Mouse (Mus musculus): ENCODE measurements at regions not wholly inside any gene's neighbourhood (a gene's known extent, or its start where the extent isn't known, plus 50 kb on each side); places are given as distances from the start of the nearest gene placed in this dataset.

- Histone ChIP-seq H3K9ac (no peak overlapping the region), H3K27ac (no peak overlapping the region), H3K4me2 (no peak overlapping the region), H3K27me3 (no peaks in the 10 kb centered on the region), H3K36me3 (no peaks in the 10 kb centered on the region), H3K9me3 (replicated peaks) (no peaks in the 10 kb centered on the region), H3K4me1 (peaks cover 21% of the 10 kb centered on the region), H3K4me3 (replicated peaks) (no peak overlapping the region)
- WGBS = 68% methylated on average over 6 of the region's 6 CpGs
- no peak for ATAC-seq (replicated peaks; ENCODE audit: low FRiP score)
Observed at GRCm38 (mm10) chr2:128377176-128377575, 213.8 kb upstream of the Spdye4c start.

DNA sequence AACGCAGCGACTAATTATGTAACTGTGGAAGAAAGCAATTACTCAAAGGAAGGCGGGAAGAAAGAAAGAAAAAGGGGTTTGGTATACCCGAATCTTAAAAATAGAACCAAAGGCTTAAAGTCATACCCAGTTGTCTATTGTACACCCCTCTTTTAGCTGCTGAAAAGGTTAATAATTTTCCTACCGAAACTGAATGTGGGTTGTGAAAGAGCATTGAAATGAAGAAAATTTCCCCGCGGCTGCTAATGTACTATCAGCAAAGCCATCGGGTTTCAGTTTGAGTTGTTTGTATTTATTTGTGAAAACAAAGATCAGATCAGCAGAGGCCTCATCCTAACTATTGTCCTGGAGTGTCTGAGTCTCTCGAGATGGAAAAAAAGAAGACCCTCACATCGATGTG, 213.3 kb upstream of the Spdye4c start:
- peaks cover 21% of the 10 kb centered on the region for H3K4me1 ChIP-seq
- H3K4me2 ChIP-seq = no peak overlapping the region
- no peak overlapping the region for H3K9ac ChIP-seq
- no peak for ATAC-seq (replicated peaks; ENCODE audit: low FRiP score)
- no peaks in the 10 kb centered on the region for H3K9me3 ChIP-seq (replicated peaks)
- no peak overlapping the region for H3K27ac ChIP-seq
- 53% methylated on average over 10 of the region's 10 CpGs for WGBS
- no peak overlapping the region for H3K4me3 ChIP-seq (replicated peaks)
- H3K27me3 ChIP-seq = no peaks in the 10 kb centered on the region
- no peaks in the 10 kb centered on the region for H3K36me3 ChIP-seq

GRCm38 (mm10) chr2:128378456-128378855, 212.6 kb upstream of the Spdye4c start:
- H3K27ac ChIP-seq = no peak overlapping the region
- H3K4me2 ChIP-seq = no peak overlapping the region
- no peak overlapping the region for H3K9ac ChIP-seq
- H3K9me3 ChIP-seq (replicated peaks) = no peaks in the 10 kb centered on the region
- H3K27me3 ChIP-seq = no peaks in the 10 kb centered on the region
- H3K4me3 ChIP-seq (replicated peaks) = no peak overlapping the region
- WGBS = 70% methylated on average over 7 of the region's 7 CpGs
- peaks cover 18% of the 10 kb centered on the region for H3K4me1 ChIP-seq
- no peaks in the 10 kb centered on the region for H3K36me3 ChIP-seq
- no peak for ATAC-seq (replicated peaks; ENCODE audit: low FRiP score)

GRCm38 (mm10) chr2:128379151-128379550, 211.9 kb upstream of the Spdye4c start:
- no peak overlapping the region for H3K4me2 ChIP-seq
- no peak overlapping the region for H3K27ac ChIP-seq
- H3K4me1 ChIP-seq = peaks cover 12% of the 10 kb centered on the region
- 69% methylated on average over 8 of the region's 8 CpGs for WGBS
- no peak overlapping the region for H3K4me3 ChIP-seq (replicated peaks)
- no peaks in the 10 kb centered on the region for H3K27me3 ChIP-seq
- H3K9ac ChIP-seq = no peak overlapping the region
- no peak for ATAC-seq (replicated peaks; ENCODE audit: low FRiP score)
- no peaks in the 10 kb centered on the region for H3K9me3 ChIP-seq (replicated peaks)
- H3K36me3 ChIP-seq = no peaks in the 10 kb centered on the region

GRCm38 (mm10) chr2:128379554-128379953, 211.5 kb upstream of the Spdye4c start:
- Histone ChIP-seq H3K4me3 (replicated peaks) (no peak overlapping the region), H3K36me3 (no peaks in the 10 kb centered on the region), H3K4me1 (peaks cover 12% of the 10 kb centered on the region), H3K9me3 (replicated peaks) (no peaks in the 10 kb centered on the region), H3K9ac (no peak overlapping the region), H3K27me3 (no peaks in the 10 kb centered on the region), H3K27ac (no peak overlapping the region), H3K4me2 (no peak overlapping the region)
- 63% methylated on average over 8 of the region's 8 CpGs for WGBS
- no peak for ATAC-seq (replicated peaks; ENCODE audit: low FRiP score)

- H3K9ac ChIP-seq = no peak overlapping the region
- no peak for ATAC-seq (replicated peaks; ENCODE audit: low FRiP score)
- H3K4me1 ChIP-seq = peaks cover 12% of the 10 kb centered on the region
- no peaks in the 10 kb centered on the region for H3K36me3 ChIP-seq
- 56% methylated on average over 7 of the region's 7 CpGs for WGBS
- no peak overlapping the region for H3K4me2 ChIP-seq
- no peak overlapping the region for H3K4me3 ChIP-seq (replicated peaks)
- no peaks in the 10 kb centered on the region for H3K9me3 ChIP-seq (replicated peaks)
- H3K27me3 ChIP-seq = no peaks in the 10 kb centered on the region
- no peak overlapping the region for H3K27ac ChIP-seq
Observed at GRCm38 (mm10) chr2:128380581-128380980, 210.4 kb upstream of the Spdye4c start.

DNA sequence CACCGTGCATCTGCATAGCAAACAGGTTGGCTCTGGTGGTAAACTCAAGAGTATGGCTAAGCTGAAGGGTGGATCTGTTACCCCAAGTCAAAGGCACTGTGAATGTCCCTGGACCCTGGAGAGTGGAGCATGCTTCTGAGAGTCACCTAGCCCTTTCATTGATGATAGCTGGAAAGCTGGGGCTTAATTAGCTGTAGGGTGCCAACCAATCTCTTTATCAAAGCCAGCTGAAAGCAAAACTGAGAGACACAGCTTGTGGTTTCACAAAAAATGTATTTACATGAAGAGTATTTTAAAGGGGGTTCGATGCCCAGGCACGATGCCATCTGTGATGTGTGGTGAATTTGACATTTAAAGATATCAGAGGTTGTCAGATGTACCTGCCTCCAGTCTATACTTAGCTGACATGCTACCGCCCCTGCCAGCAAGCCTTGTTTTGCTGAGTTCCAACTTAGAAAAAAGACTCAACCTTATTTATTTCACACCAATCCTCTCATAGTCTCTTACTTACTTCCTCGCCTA, 209.3 kb upstream of the Spdye4c start:
- Histone ChIP-seq H3K4me1 (peaks cover 14% of the 10 kb centered on the region), H3K4me3 (replicated peaks) (no peak overlapping the region), H3K9me3 (replicated peaks) (no peaks in the 10 kb centered on the region), H3K27me3 (no peaks in the 10 kb centered on the region), H3K36me3 (no peaks in the 10 kb centered on the region), H3K9ac (no peak overlapping the region), H3K4me2 (no peak overlapping the region), H3K27ac (no peak overlapping the region)
- 87% methylated on average over 5 of the region's 5 CpGs for WGBS
- no peak for ATAC-seq (replicated peaks; ENCODE audit: low FRiP score)

- no peaks in the 10 kb centered on the region for H3K9me3 ChIP-seq (replicated peaks)
- no peak overlapping the region for H3K27ac ChIP-seq
- no peaks in the 10 kb centered on the region for H3K36me3 ChIP-seq
- WGBS = 59% methylated on average over 4 of the region's 4 CpGs
- ATAC-seq (replicated peaks; ENCODE audit: low FRiP score) = no peak
- H3K4me1 ChIP-seq = peaks cover 15% of the 10 kb centered on the region; the same call in 1 of the 2 replicates
- H3K9ac ChIP-seq = no peak overlapping the region
- H3K4me3 ChIP-seq (replicated peaks) = no peak overlapping the region
- H3K4me2 ChIP-seq = no peak overlapping the region
- no peaks in the 10 kb centered on the region for H3K27me3 ChIP-seq
Observed at GRCm38 (mm10) chr2:128382473-128382872, 208.5 kb upstream of the Spdye4c start.

DNA sequence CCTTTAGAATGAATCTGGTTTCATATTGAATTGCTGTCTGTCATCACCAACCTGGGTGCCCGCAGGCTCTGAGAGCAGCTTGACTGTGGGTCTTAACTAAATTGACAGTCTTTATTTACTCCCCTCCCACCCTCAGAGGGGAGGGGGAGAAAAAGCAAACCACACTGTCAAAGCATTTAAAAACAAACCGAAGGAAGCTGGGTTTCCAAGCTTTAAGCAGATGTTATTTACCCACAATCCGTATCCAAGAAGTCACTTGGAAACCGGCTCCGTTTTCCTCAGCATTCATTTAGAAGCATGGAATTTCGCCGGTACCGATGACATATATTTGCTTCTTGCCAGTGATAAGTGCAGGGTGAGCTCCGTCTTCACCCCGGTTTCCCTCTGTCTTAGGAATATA, 206.4 kb upstream of the Spdye4c start:
- ATAC-seq (replicated peaks; ENCODE audit: low FRiP score) = no peak
- H3K27me3 ChIP-seq = no peaks in the 10 kb centered on the region
- H3K9ac ChIP-seq = no peak overlapping the region
- no peaks in the 10 kb centered on the region for H3K36me3 ChIP-seq
- WGBS = 75% methylated on average over 10 of the region's 10 CpGs
- H3K9me3 ChIP-seq (replicated peaks) = no peaks in the 10 kb centered on the region
- no peak overlapping the region for H3K4me2 ChIP-seq
- H3K4me1 ChIP-seq = peaks cover 23% of the 10 kb centered on the region
- no peak overlapping the region for H3K27ac ChIP-seq
- H3K4me3 ChIP-seq (replicated peaks) = no peak overlapping the region

DNA sequence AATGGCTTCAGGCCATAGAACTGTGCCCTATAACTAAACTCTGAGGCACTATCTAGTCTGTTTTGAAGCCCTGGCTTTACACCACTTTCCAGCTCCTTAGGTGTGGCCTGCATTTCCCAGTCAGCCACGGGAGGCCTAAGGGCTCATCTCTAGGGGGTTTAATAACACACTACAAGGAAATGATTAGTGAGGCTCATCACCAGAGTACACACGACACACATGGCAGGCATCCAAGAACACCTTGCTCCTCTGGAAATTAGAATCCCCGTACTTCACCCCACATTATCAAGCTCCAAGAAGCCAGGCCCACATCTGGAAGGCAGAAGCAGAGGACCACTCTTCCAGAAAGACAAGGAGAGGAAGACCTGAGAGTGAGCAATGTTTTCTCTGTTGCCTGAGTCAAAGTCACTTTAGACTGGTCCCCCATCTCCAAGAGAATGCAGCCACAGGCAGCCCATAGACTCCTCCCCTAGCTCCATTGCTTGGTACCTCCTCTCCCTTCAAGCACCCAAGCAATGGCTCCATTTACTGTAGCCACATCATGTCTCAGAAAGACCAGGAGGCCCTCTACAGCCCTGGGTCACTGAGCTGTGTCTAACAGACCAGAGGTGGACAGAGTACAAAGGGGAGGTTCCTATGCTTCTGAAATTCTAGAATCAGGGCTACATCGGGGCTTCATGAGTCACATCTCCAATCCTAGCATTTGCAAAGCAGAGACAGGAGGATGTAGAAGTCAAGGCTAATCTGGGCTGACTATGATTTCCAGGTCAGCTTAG, 204.0 kb upstream of the Spdye4c start:
- peaks cover 29% of the 10 kb centered on the region for H3K4me1 ChIP-seq
- H3K27me3 ChIP-seq = no peaks in the 10 kb centered on the region
- no peak overlapping the region for H3K27ac ChIP-seq
- no peak overlapping the region for H3K4me2 ChIP-seq
- ATAC-seq (replicated peaks; ENCODE audit: low FRiP score) = 0 out of 2 replicates have a peak, but pooled peaks have one; percentile 45
- no peaks in the 10 kb centered on the region for H3K9me3 ChIP-seq (replicated peaks)
- 48% methylated on average over 4 of the region's 4 CpGs for WGBS
- no peak overlapping the region for H3K9ac ChIP-seq
- no peaks in the 10 kb centered on the region for H3K36me3 ChIP-seq
- no peak overlapping the region for H3K4me3 ChIP-seq (replicated peaks)

- no peak overlapping the region for H3K9ac ChIP-seq
- no peaks in the 10 kb centered on the region for H3K36me3 ChIP-seq
- no peaks in the 10 kb centered on the region for H3K9me3 ChIP-seq (replicated peaks)
- peaks cover 2% of the 10 kb centered on the region; the same call in 1 of the 2 replicates for H3K27me3 ChIP-seq
- no peak overlapping the region for H3K4me2 ChIP-seq
- WGBS = 80% methylated on average over 8 of the region's 8 CpGs
- H3K27ac ChIP-seq = no peak overlapping the region
- no peak overlapping the region for H3K4me3 ChIP-seq (replicated peaks)
- no peak for ATAC-seq (replicated peaks; ENCODE audit: low FRiP score)
- peaks cover 37% of the 10 kb centered on the region for H3K4me1 ChIP-seq
Observed at GRCm38 (mm10) chr2:128387851-128388471, 203.0 kb upstream of the Spdye4c start.

DNA sequence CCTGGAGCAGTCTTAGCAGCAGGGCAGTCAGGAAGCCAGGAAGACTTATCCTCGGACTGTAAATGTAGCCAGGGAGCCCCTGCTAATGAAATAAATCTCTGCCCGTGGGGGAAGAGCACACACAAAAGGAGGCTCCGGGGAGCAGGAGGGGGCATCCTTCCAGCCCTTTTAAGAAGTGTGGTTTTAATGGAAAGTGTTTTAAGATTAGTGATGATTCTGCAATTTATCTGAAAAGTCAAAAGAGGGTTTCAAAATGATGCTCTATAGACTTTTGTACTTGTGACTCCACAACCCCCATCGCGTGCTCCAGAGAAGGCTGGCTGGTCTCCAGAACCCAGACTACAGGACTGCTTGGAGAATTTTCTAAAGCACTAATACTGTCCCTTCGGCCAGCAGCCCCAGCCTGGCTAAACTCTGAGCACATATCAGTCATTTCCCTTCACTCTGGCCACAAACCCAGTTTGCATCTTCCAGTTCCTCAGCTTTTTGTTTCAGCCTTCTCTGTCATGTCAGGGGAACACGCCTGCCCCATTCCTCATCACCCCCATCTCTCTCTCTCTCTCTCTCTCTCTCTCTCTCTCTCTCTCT, 202.0 kb upstream of the Spdye4c start:
- ATAC-seq (replicated peaks; ENCODE audit: low FRiP score) = no peak
- Histone ChIP-seq H3K9ac (no peak overlapping the region), H3K4me2 (no peak overlapping the region), H3K27me3 (peaks cover 6% of the 10 kb centered on the region; the same call in 1 of the 2 replicates), H3K36me3 (no peaks in the 10 kb centered on the region), H3K4me1 (peaks cover 47% of the 10 kb centered on the region), H3K27ac (no peak overlapping the region), H3K4me3 (replicated peaks) (no peak overlapping the region), H3K9me3 (replicated peaks) (no peaks in the 10 kb centered on the region)
- WGBS = 21% methylated on average over 7 of the region's 7 CpGs

All from kidney, embryonic 15.5 days (tissue).